Mouse (Mus musculus) granulocyte monocyte progenitor cell, adult 5-6 weeks (primary cell): ENCODE results near the gene Gm5089. TPM values are rescaled to one million over a fixed set of nuclear protein-coding genes. Genes with fewer than 3 reads are reported as not detected.

Experiments
- ATAC-seq: replicated peaks from 2 replicates; pipeline ENCODE4 v1.8.0; 2016; ENCODE audit warnings: mild to moderate bottlenecking, moderate TSS enrichment, inconsistent platforms; ENCODE audit not compliant: poor library complexity, severe bottlenecking
- total RNA-seq, 2 experiments: library from RNA; stranded (forward) in 1 of 2; stranded (reverse) in 1 of 2; fragments of 200-712, 200-1000 nt in 1 of 2; fragments of >200 nt in 1 of 2; fragmentation: Nextera tagmentation in 1 of 2; gene quantifications; 2 replicates each; pipeline ENCODE4 v1.2.3; 2014 to 2017

Gene Gm5089
- total RNA-seq, 2 experiments from 2014 or later, result not detected

- ATAC-seq, result no peak
Measured at GRCm38 (mm10) chr14:122393119-122393518, 57.8 kb downstream of the Gm5089 start.

- no peak for ATAC-seq
Measured at GRCm38 (mm10) chr14:122390935-122391334, 60.0 kb downstream of the Gm5089 start.

DNA sequence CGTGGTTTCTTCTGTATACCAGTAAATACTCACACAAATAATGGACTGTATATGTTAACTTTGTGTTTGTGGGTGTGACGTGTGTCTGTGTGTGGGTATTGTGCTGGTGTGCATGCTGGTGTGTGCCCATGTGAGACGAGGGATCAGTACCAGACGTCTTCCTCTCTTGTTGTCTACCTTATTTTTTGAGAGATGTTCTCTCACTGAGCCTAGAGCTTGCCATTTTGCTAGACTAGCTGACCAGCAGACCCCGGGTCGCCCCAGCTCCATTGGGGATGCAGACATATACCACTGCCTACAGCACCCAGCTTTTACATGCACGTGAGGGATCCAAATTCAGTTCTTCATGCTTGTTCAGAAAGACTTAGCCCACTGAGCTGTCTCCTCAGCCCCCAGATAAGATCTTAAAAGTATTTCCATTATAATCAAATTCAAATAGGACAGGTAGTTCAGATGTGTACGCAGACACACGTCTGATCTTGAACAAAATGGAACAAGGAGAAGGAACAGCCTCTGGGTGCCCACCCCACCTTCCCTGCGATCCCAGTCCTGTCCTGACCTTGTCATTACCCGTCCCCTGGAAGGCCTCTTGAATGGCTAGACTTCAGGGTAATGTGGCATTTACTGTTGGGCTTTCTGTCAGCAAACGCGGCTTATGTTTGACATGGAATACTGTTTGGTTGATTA, 61.1 kb downstream of the Gm5089 start:
- no peak for ATAC-seq

DNA sequence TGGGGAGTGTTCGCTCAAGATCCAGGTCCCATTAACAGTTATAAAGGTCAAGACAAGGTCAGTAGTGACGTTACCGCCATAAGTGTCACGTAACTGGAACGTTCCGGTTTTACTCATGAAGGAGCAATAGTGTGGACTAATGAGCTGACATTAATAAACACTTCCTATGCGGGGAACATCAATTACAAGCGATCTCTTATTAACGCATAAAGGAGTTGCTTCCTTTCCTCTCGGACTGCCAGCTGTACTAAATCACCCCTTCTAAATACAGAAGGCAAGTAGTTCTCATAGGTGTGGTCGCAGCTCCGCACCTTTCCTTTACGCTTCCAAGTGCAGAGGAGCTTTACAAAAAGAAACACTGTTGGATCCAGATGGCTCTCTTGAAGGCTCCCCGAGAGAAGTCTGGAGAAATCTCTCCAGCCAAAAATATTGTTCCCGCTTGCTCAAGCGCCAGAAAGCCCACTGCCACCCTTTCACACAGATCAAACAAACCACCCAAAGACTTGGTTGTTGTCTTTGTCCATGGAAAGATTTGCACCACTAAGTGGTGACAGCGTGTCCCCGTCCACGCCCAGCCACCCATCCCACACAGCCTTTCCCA, 62.4 kb downstream of the Gm5089 start:
- no peak for ATAC-seq

DNA sequence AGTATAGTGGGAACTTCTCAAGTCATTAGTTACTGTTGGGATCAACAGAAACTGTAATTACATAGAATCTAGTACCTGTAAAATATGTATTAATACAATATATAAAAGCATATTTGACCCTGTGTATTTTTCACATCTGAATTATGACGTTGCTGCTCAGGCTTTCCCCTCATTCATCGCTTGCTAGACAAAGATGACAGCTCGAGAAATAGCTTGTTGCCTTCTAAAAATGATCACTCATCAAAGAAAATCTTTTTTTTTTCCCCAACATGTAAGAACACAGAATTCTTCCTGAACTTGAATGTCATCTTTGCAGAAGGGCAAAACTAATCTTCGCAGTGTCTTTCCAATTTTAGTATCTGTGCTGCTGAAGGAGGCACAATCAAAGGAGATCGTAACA, 63.1 kb downstream of the Gm5089 start:
- no peak for ATAC-seq

GRCm38 (mm10) chr14:122386281-122387130, 64.4 kb downstream of the Gm5089 start:
- ATAC-seq, result no peak

GRCm38 (mm10) chr14:122385758-122386157, 65.2 kb downstream of the Gm5089 start:
- no peak for ATAC-seq

DNA sequence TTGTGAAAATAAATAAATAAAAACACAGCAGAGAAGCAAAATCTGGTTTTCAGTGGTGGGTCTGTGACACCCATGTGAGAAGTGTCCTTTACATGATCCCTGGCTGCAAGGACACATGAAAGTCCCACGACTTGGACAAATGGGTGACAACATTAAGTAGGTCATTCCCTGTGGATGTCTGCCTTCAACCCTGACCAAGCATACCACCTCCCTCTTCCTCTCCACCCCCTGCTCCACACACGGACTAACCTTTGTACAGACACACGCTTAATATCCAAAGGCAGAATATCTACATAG, 65.7 kb downstream of the Gm5089 start:
- no peak for ATAC-seq

Other genes starting within 250 kb of the Gm5089 start
- gene Zic5, start 14.6 kb upstream of the Gm5089 start, total RNA-seq (2014; fragmentation: Nextera tagmentation), result not detected in 2 replicates
- not detected in 2 replicates for gene Zic5, start 14.6 kb upstream of the Gm5089 start, total RNA-seq (2017)
- gene Zic2, start 24.3 kb upstream of the Gm5089 start, total RNA-seq (2014; fragmentation: Nextera tagmentation), result not detected in 2 replicates
- gene Zic2, start 24.3 kb upstream of the Gm5089 start, total RNA-seq (2017), result not detected in 2 replicates
- gene Gm10837, start 39.5 kb upstream of the Gm5089 start, total RNA-seq (2014; fragmentation: Nextera tagmentation), result not detected in 2 replicates
- gene Gm10837, start 39.5 kb upstream of the Gm5089 start, total RNA-seq (2017), result not detected in 2 replicates
- gene Pcca, start 83.2 kb upstream of the Gm5089 start, total RNA-seq (2014; fragmentation: Nextera tagmentation), result 38.0 and 53.2 TPM in 2 replicates
- 32.4 and 78.9 TPM in 2 replicates for gene Pcca, start 83.2 kb upstream of the Gm5089 start, total RNA-seq (2017)